Mouse (Mus musculus) lung, embryonic 15.5 days (tissue): ENCODE data around the gene Laptm5. TPM values are rescaled to one million over a fixed set of nuclear protein-coding genes. Genes with fewer than 3 reads are reported as not detected.

Experiments
- ATAC-seq: fragments of 200-750 bp; cut with Nextera tagmentation; 2 replicates; pipeline ENCODE4 v1.8.0; 2017; ENCODE audit warnings: moderate number of reproducible peaks, borderline replicate concordance; ENCODE audit not compliant: low FRiP score, low TSS enrichment; ENCODE audit errors: extremely low read depth
- H3K27ac ChIP-seq: fragments of 300-500 bp; sonication (generic); 2 replicates; pipeline ENCODE4 v1.5.1; 2015; ENCODE audit warnings: moderate library complexity, mild to moderate bottlenecking, inconsistent platforms
- H3K27me3 ChIP-seq: fragments of 300-500 bp; sonication (generic); 2 replicates; pipeline ENCODE4 v1.6.1; 2015; ENCODE audit warnings: inconsistent platforms
- H3K36me3 ChIP-seq: fragments of 300-500 bp; sonication (generic); 2 replicates; pipeline ENCODE4 v1.6.1; 2015; ENCODE audit warnings: inconsistent platforms
- H3K4me1 ChIP-seq: fragments of 300-500 bp; sonication (generic); 2 replicates; pipeline ENCODE4 v1.6.1; 2015; ENCODE audit warnings: inconsistent platforms
- H3K4me2 ChIP-seq: fragments of 300-500 bp; sonication (generic); 2 replicates; pipeline ENCODE4 v1.6.1; 2015; ENCODE audit warnings: inconsistent platforms, mild to moderate bottlenecking, moderate library complexity
- H3K4me3 ChIP-seq: fragments of 300-500 bp; sonication (generic); 2 replicates; pipeline ENCODE4 v1.5.1; 2015; ENCODE audit warnings: mild to moderate bottlenecking, inconsistent platforms
- H3K9ac ChIP-seq: fragments of 300-500 bp; sonication (generic); 2 replicates; pipeline ENCODE4 v1.6.1; 2015; ENCODE audit warnings: inconsistent platforms
- H3K9me3 ChIP-seq: fragments of 300-500 bp; sonication (generic); 2 replicates; pipeline ENCODE4 v1.6.1; 2016; ENCODE audit warnings: inconsistent platforms
- whole genome bisulfite sequencing: fragments of 180-500 bp; shearing (Covaris S2); methylation state at CpG from one replicate; pipeline ENCODE4 v1.1.7; 2015; 5-methylcytosine and 5-hydroxymethylcytosine counted together
- polyA plus RNA-seq: library from polyadenylated mRNA; unstranded; fragments of >200 nt; fragmentation: Nextera tagmentation; extraction: Ambion mirVana; gene quantifications from 2 replicates; pipeline ENCODE4 v1.2.1, GENCODE M21; 2015

The Laptm5 gene
- polyA plus RNA-seq, 1 experiment from 2014 or later = 45.5 TPM

- Histone ChIP-seq H3K9me3 (no peaks in the 10 kb centered on the region), H3K4me2 (no peak overlapping the region), H3K4me1 (no peaks in the 10 kb centered on the region), H3K27me3 (no peaks in the 10 kb centered on the region), H3K4me3 (no peak overlapping the region), H3K36me3 (no peaks in the 10 kb centered on the region), H3K9ac (no peak overlapping the region), H3K27ac (no peak overlapping the region)
- 63% methylated on average over 7 of the region's 7 CpGs for WGBS
- ATAC-seq = no peak
Observed at GRCm38 (mm10) chr4:130900746-130901145, 12.2 kb upstream of the Laptm5 start.

- 27% methylated on average over 8 of the region's 8 CpGs for WGBS
- Histone ChIP-seq H3K36me3 (no peaks in the 10 kb centered on the region), H3K9ac (no peak overlapping the region), H3K4me1 (no peaks in the 10 kb centered on the region), H3K27ac (no peak overlapping the region), H3K4me3 (no peak overlapping the region), H3K9me3 (no peaks in the 10 kb centered on the region), H3K27me3 (no peaks in the 10 kb centered on the region), H3K4me2 (no peak overlapping the region)
- no peak for ATAC-seq
Observed at GRCm38 (mm10) chr4:130902289-130902781, 10.6 kb upstream of the Laptm5 start.

GRCm38 (mm10) chr4:130905025-130905424, 7.9 kb upstream of the Laptm5 start:
- Histone ChIP-seq H3K27ac (no peak overlapping the region), H3K4me2 (no peak overlapping the region), H3K27me3 (no peaks in the 10 kb centered on the region), H3K4me3 (no peak overlapping the region), H3K4me1 (no peaks in the 10 kb centered on the region), H3K9me3 (no peaks in the 10 kb centered on the region), H3K36me3 (no peaks in the 10 kb centered on the region), H3K9ac (no peak overlapping the region)
- 58% methylated on average over 7 of the region's 7 CpGs for WGBS
- no peak for ATAC-seq

- H3K27me3 ChIP-seq = no peaks in the 10 kb centered on the region
- H3K9me3 ChIP-seq = no peaks in the 10 kb centered on the region
- H3K4me3 ChIP-seq = no peak overlapping the region
- H3K4me1 ChIP-seq = no peaks in the 10 kb centered on the region
- no peak overlapping the region for H3K4me2 ChIP-seq
- WGBS = 70% methylated on average over 6 of the region's 6 CpGs
- no peak overlapping the region for H3K9ac ChIP-seq
- ATAC-seq = no peak
- no peaks in the 10 kb centered on the region for H3K36me3 ChIP-seq
- H3K27ac ChIP-seq = no peak overlapping the region
Observed at GRCm38 (mm10) chr4:130905882-130906281, 7.0 kb upstream of the Laptm5 start.

- Histone ChIP-seq H3K36me3 (no peaks in the 10 kb centered on the region), H3K27me3 (no peaks in the 10 kb centered on the region), H3K4me3 (no peak overlapping the region), H3K9ac (no peak overlapping the region), H3K4me2 (no peak overlapping the region), H3K27ac (no peak overlapping the region), H3K9me3 (no peaks in the 10 kb centered on the region), H3K4me1 (no peaks in the 10 kb centered on the region)
- no peak for ATAC-seq
- 34% methylated on average over 8 of the region's 8 CpGs for whole genome bisulfite sequencing
Observed at GRCm38 (mm10) chr4:130906296-130906695, 6.6 kb upstream of the Laptm5 start.

GRCm38 (mm10) chr4:130907200-130908069, 5.5 kb upstream of the Laptm5 start:
- Histone ChIP-seq H3K4me1 (no peaks in the 10 kb centered on the region), H3K9me3 (no peaks in the 10 kb centered on the region), H3K4me2 (no peak overlapping the region), H3K36me3 (no peaks in the 10 kb centered on the region), H3K9ac (no peak overlapping the region), H3K4me3 (no peak overlapping the region), H3K27me3 (no peaks in the 10 kb centered on the region), H3K27ac (no peak overlapping the region)
- no peak for ATAC-seq
- 80% methylated on average over 19 of the region's 19 CpGs for WGBS

GRCm38 (mm10) chr4:130908133-130908532, 4.8 kb upstream of the Laptm5 start:
- no peak overlapping the region for H3K9ac ChIP-seq
- no peaks in the 10 kb centered on the region for H3K36me3 ChIP-seq
- no peak overlapping the region for H3K27ac ChIP-seq
- no peak overlapping the region for H3K4me2 ChIP-seq
- H3K4me3 ChIP-seq = no peak overlapping the region
- H3K4me1 ChIP-seq = no peaks in the 10 kb centered on the region
- WGBS = 88% methylated on average over 10 of the region's 10 CpGs
- H3K9me3 ChIP-seq = no peaks in the 10 kb centered on the region
- H3K27me3 ChIP-seq = no peaks in the 10 kb centered on the region
- no peak for ATAC-seq

GRCm38 (mm10) chr4:130909167-130909874, 3.6 kb upstream of the Laptm5 start:
- H3K4me3 ChIP-seq = no peak overlapping the region

GRCm38 (mm10) chr4:130910666-130911065, 2.3 kb upstream of the Laptm5 start:
- Histone ChIP-seq H3K9ac (no peak overlapping the region), H3K4me3 (no peak overlapping the region), H3K27ac (no peak overlapping the region), H3K36me3 (no peaks in the 10 kb centered on the region), H3K9me3 (no peaks in the 10 kb centered on the region), H3K4me2 (no peak overlapping the region), H3K27me3 (no peaks in the 10 kb centered on the region), H3K4me1 (no peaks in the 10 kb centered on the region)
- ATAC-seq = no peak
- 20% methylated on average over 7 of the region's 7 CpGs for WGBS

More at GRCm38 (mm10) chr4:130909167-130909874, 3.6 kb upstream of the Laptm5 start:
- Histone ChIP-seq H3K4me2 (no peak overlapping the region), H3K27ac (no peak overlapping the region), H3K4me1 (no peaks in the 10 kb centered on the region), H3K27me3 (no peaks in the 10 kb centered on the region), H3K9me3 (no peaks in the 10 kb centered on the region), H3K9ac (no peak overlapping the region), H3K36me3 (no peaks in the 10 kb centered on the region)
- 57% methylated on average over 17 of the region's 17 CpGs for WGBS
- no peak for ATAC-seq

- Histone ChIP-seq H3K27me3 (no peaks in the 10 kb centered on the region), H3K36me3 (no peaks in the 10 kb centered on the region), H3K9ac (no peak overlapping the region), H3K4me1 (no peaks in the 10 kb centered on the region), H3K4me3 (no peak overlapping the region), H3K9me3 (no peaks in the 10 kb centered on the region), H3K27ac (no peak overlapping the region), H3K4me2 (no peak overlapping the region)
- 83% methylated on average over 3 of the region's 3 CpGs for WGBS
- no peak for ATAC-seq
Observed at GRCm38 (mm10) chr4:130912626-130913025, 299 bp upstream of the Laptm5 start.

GRCm38 (mm10) chr4:130913511-130913910, 586 bp downstream of the Laptm5 start:
- Histone ChIP-seq H3K4me3 (no peak overlapping the region), H3K27ac (no peak overlapping the region), H3K9ac (no peak overlapping the region), H3K27me3 (no peaks in the 10 kb centered on the region), H3K4me2 (no peak overlapping the region), H3K36me3 (no peaks in the 10 kb centered on the region), H3K4me1 (no peaks in the 10 kb centered on the region), H3K9me3 (no peaks in the 10 kb centered on the region)
- ATAC-seq = no peak
- 79% methylated on average over 3 of the region's 3 CpGs for whole genome bisulfite sequencing

GRCm38 (mm10) chr4:130914011-130914410, 1.1 kb downstream of the Laptm5 start:
- H3K27me3 ChIP-seq = no peaks in the 10 kb centered on the region
- no peak overlapping the region for H3K27ac ChIP-seq

More at GRCm38 (mm10) chr4:130914011-130914410, 1.1 kb downstream of the Laptm5 start:
- no peak overlapping the region for H3K4me3 ChIP-seq
- H3K9ac ChIP-seq = no peak overlapping the region
- H3K36me3 ChIP-seq = no peaks in the 10 kb centered on the region
- no peaks in the 10 kb centered on the region for H3K4me1 ChIP-seq
- WGBS = 83% methylated on average over 4 of the region's 4 CpGs
- no peak; the same call in 1 of the 2 replicates for ATAC-seq
- H3K4me2 ChIP-seq = no peak overlapping the region
- H3K9me3 ChIP-seq = no peaks in the 10 kb centered on the region
